Mouse (Mus musculus) C2C12 (cell line): ENCODE data around the gene Reln. TPM values are rescaled to one million over a fixed set of nuclear protein-coding genes. Genes with fewer than 3 reads are reported as not detected.

Experiments used
- H3K27me3 ChIP-seq: one replicate; pipeline ENCODE4 v1.6.1; 2011; ENCODE audit not compliant: control insufficient read depth, insufficient read depth, insufficient read length
- H3K36me3 ChIP-seq: one replicate; pipeline ENCODE4 v1.6.1; 2011; ENCODE audit not compliant: control insufficient read depth, insufficient read depth
- H3K4me3 ChIP-seq: one replicate; pipeline ENCODE4 v1.5.1; 2011; ENCODE audit warnings: mild to moderate bottlenecking, control low read depth; ENCODE audit not compliant: poor library complexity, insufficient read depth, severe bottlenecking
- H3K79me2 ChIP-seq: one replicate; pipeline ENCODE4 v1.6.1; 2011; ENCODE audit not compliant: control insufficient read depth, insufficient read depth
- H3K79me3 ChIP-seq: one replicate; pipeline ENCODE4 v1.6.1; 2011; ENCODE audit warnings: low read depth, control low read depth
- H3ac ChIP-seq: one replicate; pipeline ENCODE3; 2011; ENCODE audit warnings: low read depth; ENCODE audit not compliant: control insufficient read depth, insufficient read length
- CEBPB ChIP-seq: IDR thresholded peaks from one replicate; pipeline ENCODE4 v1.6.1; 2011; ENCODE audit warnings: low read depth, mild to moderate bottlenecking, control low read depth, moderate library complexity
- CTCF ChIP-seq: IDR thresholded peaks from one replicate; pipeline ENCODE4 v1.5.1; 2011; ENCODE audit not compliant: control insufficient read depth, insufficient read depth, insufficient read length
- FOSL1 ChIP-seq: IDR thresholded peaks from one replicate; pipeline ENCODE4 v1.8.0; 2011; ENCODE audit warnings: mild to moderate bottlenecking, low read length; ENCODE audit not compliant: poor library complexity, insufficient read depth, severe bottlenecking
- MAX ChIP-seq: IDR thresholded peaks from one replicate; pipeline ENCODE4 v1.6.1; 2011; ENCODE audit warnings: mild to moderate bottlenecking, control low read depth
- MYOD1 ChIP-seq: IDR thresholded peaks from one replicate; pipeline ENCODE4 v1.6.1; 2011; ENCODE audit warnings: low read depth; ENCODE audit not compliant: control insufficient read depth, insufficient read length
- MYOG ChIP-seq: IDR thresholded peaks from one replicate; pipeline ENCODE4 v1.6.1; 2011; ENCODE audit not compliant: control insufficient read depth, insufficient read length; ENCODE audit errors: extremely low read depth
- USF1 ChIP-seq: IDR thresholded peaks from one replicate; pipeline ENCODE4 v1.6.1; 2011; ENCODE audit warnings: low read depth, mild to moderate bottlenecking, control low read depth, moderate library complexity
- polyA plus RNA-seq: library from polyadenylated mRNA; unstranded; fragments of >200 nt; fragmentation: generic; extraction: Trizol; gene quantifications from one replicate; pipeline ENCODE4 v1.2.1, GENCODE M21; 2012; ENCODE audit warnings: missing spikeins

The Reln gene
- polyA plus RNA-seq, 1 experiment, result not detected

GRCm38 (mm10) chr5:22344976-22345651, 612 bp upstream of the Reln start:
- H3K79me2 ChIP-seq, result no peaks in the 10 kb centered on the region
- H3K36me3 ChIP-seq, result no peaks in the 10 kb centered on the region
- no peak overlapping the region for H3ac ChIP-seq
- no peak overlapping the region for H3K4me3 ChIP-seq
- no peaks in the 10 kb centered on the region for H3K79me3 ChIP-seq
- TF ChIP-seq MAX (no peak), CEBPB (no peak), MYOD1 (no peak), USF1 (no peak), FOSL1 (no peak), CTCF (no peak), MYOG (no peak)
- peaks cover 28% of the 10 kb centered on the region for H3K27me3 ChIP-seq

DNA sequence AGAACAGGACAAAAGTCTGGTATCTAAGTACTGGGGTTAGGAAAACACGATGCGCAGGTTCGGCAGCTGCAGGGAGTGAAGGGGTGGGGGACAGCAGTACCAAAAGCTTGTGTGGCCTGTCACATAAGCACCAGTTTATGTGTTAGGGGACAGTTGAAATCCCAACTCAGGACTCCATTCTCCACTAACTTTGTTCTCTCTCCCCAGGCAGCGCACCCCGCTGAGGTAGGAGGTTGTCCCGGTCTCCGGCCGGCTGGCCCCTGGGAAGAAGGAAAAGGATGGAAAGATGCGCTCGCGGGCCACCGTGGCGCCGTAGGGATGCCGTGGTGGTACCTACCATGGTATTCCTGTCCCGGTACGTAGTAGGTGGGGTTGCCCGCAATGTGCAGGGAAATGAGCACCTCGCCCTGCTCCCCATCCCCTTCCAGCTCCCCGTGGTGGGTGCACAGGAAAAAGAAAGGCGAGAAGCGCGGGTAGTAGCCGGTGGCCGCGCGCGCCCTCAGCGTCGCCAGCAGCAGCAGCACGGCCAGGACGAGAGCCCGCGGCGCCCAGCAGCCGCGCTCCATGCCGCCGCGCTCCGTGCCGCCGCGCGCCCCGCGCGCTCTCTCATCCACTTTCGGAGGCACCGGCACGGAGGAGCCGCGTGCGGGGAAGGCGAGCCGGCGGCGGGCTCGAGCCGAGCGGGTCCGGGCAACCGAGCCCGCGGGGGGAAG, 503 bp downstream of the Reln start:
- H3ac ChIP-seq, result no peak overlapping the region
- peaks cover 28% of the 10 kb centered on the region for H3K27me3 ChIP-seq
- H3K4me3 ChIP-seq, result no peak overlapping the region
- H3K79me2 ChIP-seq, result no peaks in the 10 kb centered on the region
- H3K79me3 ChIP-seq, result no peaks in the 10 kb centered on the region
- TF ChIP-seq MYOD1 (no peak), FOSL1 (no peak), CEBPB (no peak), MAX (no peak), USF1 (no peak), MYOG (no peak), CTCF (no peak)
- H3K36me3 ChIP-seq, result no peaks in the 10 kb centered on the region

DNA sequence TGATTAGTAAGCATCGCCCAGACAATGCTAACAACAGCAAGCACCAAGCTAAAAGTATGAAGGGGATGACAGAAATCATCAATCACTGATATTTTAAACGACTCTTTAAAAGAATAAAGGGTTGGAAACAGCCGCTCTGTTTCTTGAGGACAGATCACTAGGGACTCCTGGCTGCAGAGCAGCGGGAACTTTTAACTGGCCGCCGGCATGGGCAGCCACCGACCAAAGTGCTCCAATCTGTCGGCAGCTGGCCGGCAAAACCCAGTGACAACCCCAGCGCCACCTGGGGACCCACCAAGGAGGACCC, 1.0 kb downstream of the Reln start:
- H3K27me3 ChIP-seq, result peaks cover 28% of the 10 kb centered on the region

DNA sequence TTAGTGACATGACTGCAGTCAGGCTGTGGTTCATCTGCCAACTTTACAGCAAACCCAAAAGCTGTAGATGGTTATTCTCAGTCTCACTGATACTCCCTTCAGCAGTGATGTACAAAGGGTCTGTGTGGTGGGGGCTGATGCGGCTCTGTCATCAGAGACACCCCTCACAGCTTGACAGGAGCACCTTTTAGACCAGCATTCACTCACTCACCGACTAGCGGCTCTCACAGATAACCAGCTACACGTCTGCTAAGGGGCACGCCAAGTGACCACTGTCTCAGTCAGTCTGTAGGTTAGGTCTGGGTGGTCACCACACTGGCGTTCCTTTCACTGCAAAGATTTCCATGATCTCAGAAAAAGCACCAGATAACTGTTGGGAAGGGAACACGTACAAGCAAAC, 2.0 kb downstream of the Reln start:
- H3K27me3 ChIP-seq, result peaks cover 28% of the 10 kb centered on the region
- H3ac ChIP-seq, result no peak overlapping the region
- H3K36me3 ChIP-seq, result no peaks in the 10 kb centered on the region

More for the DNA sequence above, 1.0 kb downstream of the Reln start:
- TF ChIP-seq CTCF (no peak), MAX (no peak)
- Histone ChIP-seq H3K79me3 (no peaks in the 10 kb centered on the region), H3K4me3 (no peak overlapping the region), H3K79me2 (no peaks in the 10 kb centered on the region), H3ac (no peak overlapping the region), H3K36me3 (no peaks in the 10 kb centered on the region)

DNA sequence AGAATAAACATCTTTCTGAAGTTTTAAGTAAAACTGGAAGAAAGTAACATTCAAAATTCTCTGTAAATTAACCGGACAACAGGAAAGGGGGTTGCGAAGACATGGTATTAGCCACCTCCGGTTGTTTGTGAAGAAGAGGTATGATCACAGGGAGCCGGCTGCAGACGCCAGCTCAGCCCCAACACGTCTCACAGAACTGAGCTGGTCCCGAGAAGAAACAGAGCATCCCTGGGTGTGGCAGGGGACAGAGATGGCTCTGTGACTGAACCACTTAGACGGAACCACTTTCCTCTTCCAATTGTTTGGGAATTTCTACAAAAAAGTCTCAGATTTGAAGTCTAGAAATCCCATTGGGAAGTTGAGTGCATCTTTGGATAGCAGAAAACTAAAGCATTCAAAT, 3.5 kb downstream of the Reln start:
- TF ChIP-seq CEBPB (no peak), MAX (no peak), CTCF (no peak), FOSL1 (no peak), USF1 (no peak), MYOG (no peak), MYOD1 (no peak)
- Histone ChIP-seq H3K27me3 (peaks cover 26% of the 10 kb centered on the region), H3K4me3 (no peak overlapping the region), H3K79me2 (no peaks in the 10 kb centered on the region), H3K79me3 (no peaks in the 10 kb centered on the region), H3K36me3 (no peaks in the 10 kb centered on the region), H3ac (no peak overlapping the region)

More for the DNA sequence above, 2.0 kb downstream of the Reln start:
- H3K4me3 ChIP-seq, result no peak overlapping the region
- TF ChIP-seq MYOG, result no peak
- TF ChIP-seq CTCF, result no peak
- TF ChIP-seq MAX, result no peak
- no peak for TF ChIP-seq CEBPB
- no peak for TF ChIP-seq FOSL1
- TF ChIP-seq MYOD1, result no peak
- no peak for TF ChIP-seq USF1
- H3K79me3 ChIP-seq, result no peaks in the 10 kb centered on the region
- H3K79me2 ChIP-seq, result no peaks in the 10 kb centered on the region

DNA sequence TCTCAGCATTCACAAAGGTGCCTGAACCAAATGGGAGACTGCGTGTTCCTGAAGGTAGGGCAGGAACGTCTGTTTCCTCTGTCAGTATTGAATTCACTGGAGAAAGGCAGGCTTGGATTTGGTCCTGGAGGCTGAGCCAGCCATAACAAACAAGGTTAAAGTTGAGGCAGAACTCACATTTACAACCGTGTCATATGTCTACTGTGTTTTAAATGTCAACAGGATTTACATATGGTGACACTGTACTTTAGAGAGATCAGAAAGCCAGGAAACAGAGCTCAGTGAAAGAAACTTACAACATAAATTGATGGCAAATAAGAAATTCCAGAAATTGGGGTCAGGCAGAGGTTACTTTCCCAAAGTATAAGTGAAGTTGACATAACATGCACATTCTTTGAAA, 9.1 kb downstream of the Reln start:
- Histone ChIP-seq H3K79me3 (no peaks in the 10 kb centered on the region), H3K36me3 (no peaks in the 10 kb centered on the region), H3ac (no peak overlapping the region), H3K4me3 (no peak overlapping the region), H3K27me3 (peaks cover 3% of the 10 kb centered on the region), H3K79me2 (no peaks in the 10 kb centered on the region)
- TF ChIP-seq FOSL1, result no peak
- no peak for TF ChIP-seq MYOG
- TF ChIP-seq MYOD1, result no peak
- no peak for TF ChIP-seq MAX
- TF ChIP-seq CEBPB, result no peak
- TF ChIP-seq CTCF, result no peak
